Mouse (Mus musculus) liver, embryonic 14.5 days (tissue): ENCODE data around the gene Zfp865. TPM values are rescaled to one million over a fixed set of nuclear protein-coding genes. Genes with fewer than 3 reads are reported as not detected.

ENCODE experiments used
- ATAC-seq: fragments of 200-750 bp; cut with Nextera tagmentation; 2 replicates; pipeline ENCODE4 v1.8.0; 2017; ENCODE audit warnings: moderate number of reproducible peaks, mild to moderate bottlenecking, moderate library complexity; ENCODE audit not compliant: insufficient read depth
- DNase-seq, 3 experiments: peaks; one replicate each; pipeline ENCODE4 v3.0.0-alpha.2; 2012 to 2013; ENCODE audit warnings: low read depth in 3 of 3, low spot score in 3 of 3
- H3K27ac ChIP-seq: fragments of 300-500 bp; sonication (generic); 2 replicates; pipeline ENCODE4 v1.5.1; 2014; ENCODE audit warnings: moderate library complexity, mild to moderate bottlenecking, control low read depth, inconsistent platforms
- H3K27me3 ChIP-seq: fragments of 300-500 bp; sonication (generic); 2 replicates; pipeline ENCODE4 v1.6.1; 2014; ENCODE audit warnings: mild to moderate bottlenecking, low read length, moderate library complexity; ENCODE audit not compliant: control insufficient read depth, insufficient read depth
- H3K36me3 ChIP-seq: fragments of 300-500 bp; sonication (generic); replicated peaks from 2 replicates; pipeline ENCODE4 v1.6.1; 2014; ENCODE audit warnings: low read depth; ENCODE audit not compliant: control insufficient read depth, insufficient read depth
- H3K4me1 ChIP-seq, 2 experiments: fragments of 200-500 bp in 1 of 2; fragments of 300-500 bp in 1 of 2; sonication (generic) in 1 of 2; replicated peaks; 2 replicates each; pipeline ENCODE4 v1.6.1; 2012 to 2014; ENCODE audit warnings: antibody characterized with exemption in 1 of 2, inconsistent platforms in 1 of 2, low read length in 1 of 2; ENCODE audit not compliant: control insufficient read depth in 2 of 2, insufficient read depth in 2 of 2
- H3K4me2 ChIP-seq: fragments of 300-500 bp; sonication (generic); 2 replicates; pipeline ENCODE4 v1.6.1; 2014; ENCODE audit warnings: low read depth, mild to moderate bottlenecking, control low read depth, moderate library complexity
- H3K4me3 ChIP-seq, 2 experiments: fragments of 200-500 bp in 1 of 2; fragments of 300-500 bp in 1 of 2; sonication (generic) in 1 of 2; 2 replicates each; pipeline ENCODE4 v1.5.1; 2012 to 2014; ENCODE audit warnings: low read depth in 2 of 2, low read length in 2 of 2, mild to moderate bottlenecking in 2 of 2, control low read depth in 1 of 2, inconsistent platforms in 1 of 2, moderate library complexity in 1 of 2; ENCODE audit not compliant: insufficient read depth in 1 of 2
- H3K9ac ChIP-seq: fragments of 300-500 bp; sonication (generic); replicated peaks from 2 replicates; pipeline ENCODE4 v1.6.1; 2014; ENCODE audit warnings: mild to moderate bottlenecking, control low read depth, moderate library complexity
- H3K9me3 ChIP-seq: fragments of 300-500 bp; sonication (generic); 2 replicates; pipeline ENCODE4 v1.6.1; 2016; ENCODE audit warnings: low read length, mixed read lengths; ENCODE audit not compliant: control insufficient read depth
- CTCF ChIP-seq: IDR thresholded peaks from 2 replicates; pipeline ENCODE4 v1.5.1; 2016; ENCODE audit warnings: antibody characterized with exemption, low read depth, control low read depth
- EP300 ChIP-seq: IDR thresholded peaks from 2 replicates; pipeline ENCODE4 v1.6.1; 2016; ENCODE audit warnings: antibody characterized with exemption, low read depth
- WGBS: fragments of 180-500 bp; shearing (Covaris S2); extraction: QIAGEN DNeasy Blood & Tissue Kit; methylation state at CpG from one replicate; pipeline ENCODE4 v1.1.7; 2014; ENCODE audit not compliant: insufficient replicate concordance; 5-methylcytosine and 5-hydroxymethylcytosine counted together
- polyA plus RNA-seq, 2 experiments: library from polyadenylated mRNA; depleted of rRNA in 1 of 2; stranded (reverse) in 1 of 2; unstranded in 1 of 2; fragments of >200 nt; fragmentation: Nextera tagmentation in 1 of 2; extraction: Ambion mirVana in 1 of 2; gene quantifications; 2 replicates each; pipeline versions ENCODE4 v1.2.1 to v1.2.3; 2012 to 2014

Zfp865 gene
- polyA plus RNA-seq, 2 experiments: 0.98 to 6.4 TPM

DNA sequence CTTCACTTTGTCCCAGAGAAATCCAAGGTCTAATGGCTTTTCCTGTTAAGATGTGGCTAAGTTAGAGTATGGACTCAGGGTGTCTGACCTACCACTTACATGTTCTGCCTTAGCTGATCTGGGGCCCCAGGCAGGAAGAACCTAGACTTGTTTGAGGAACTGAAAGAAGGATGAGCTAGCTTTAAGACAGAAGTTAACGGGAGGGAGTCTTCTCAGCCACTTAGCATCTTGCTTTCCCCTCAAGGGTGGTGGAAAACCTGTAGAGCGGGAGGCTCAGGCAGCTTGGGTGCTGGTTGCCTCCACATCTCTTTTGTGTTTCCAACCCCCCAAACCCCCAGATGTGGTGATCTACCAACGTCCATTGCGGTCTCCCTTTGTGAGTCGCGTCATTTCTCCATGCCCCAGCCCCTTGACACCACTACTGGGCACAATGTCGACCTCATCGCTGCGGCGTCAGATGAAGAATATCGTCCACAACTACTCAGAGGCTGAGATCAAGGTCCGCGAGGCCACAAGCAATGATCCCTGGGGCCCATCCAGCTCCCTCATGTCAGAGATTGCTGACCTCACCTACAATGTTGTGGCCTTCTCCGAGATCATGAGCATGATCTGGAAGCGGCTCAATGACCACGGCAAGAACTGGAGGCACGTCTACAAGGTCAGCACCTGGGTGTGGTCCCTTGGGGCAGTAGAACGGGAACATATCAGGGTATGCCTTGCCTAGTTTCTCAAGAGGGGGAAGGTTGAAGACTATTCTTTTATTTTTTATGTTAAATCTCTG lies 63.3 kb downstream of the Zfp865 start:
- H3K4me1 ChIP-seq: peaks cover 8 to 20% of the 10 kb centered on the region in 2 experiments
- H3K9me3 ChIP-seq: no peaks in the 10 kb centered on the region
- H3K27me3 ChIP-seq: no peaks in the 10 kb centered on the region
- H3K36me3 ChIP-seq: peaks cover 56% of the 10 kb centered on the region
- ATAC-seq: no peak
- WGBS: 81% methylated on average over 18 of the region's 18 CpGs
- H3K9ac ChIP-seq: peak overlapping the region; percentile 31; the same call in 1 of the 2 replicates
- DNase-seq: no peak
- TF ChIP-seq EP300: no peak
- TF ChIP-seq CTCF: no peak
- H3K27ac ChIP-seq: no peak overlapping the region; the same call in 1 of the 2 replicates
- H3K4me2 ChIP-seq: peak overlapping the region; percentile 92
- 0 out of 4 replicates have a peak overlapping the region, but pooled peaks of 1 of the 2 experiments have one; percentile 12 for H3K4me3 ChIP-seq

GRCm38 (mm10) chr7:5085512-5085911 lies 65.3 kb downstream of the Zfp865 start:
- Histone ChIP-seq H3K27me3 (no peaks in the 10 kb centered on the region), H3K9ac (no peak overlapping the region), H3K4me3 (no peak overlapping the region), H3K27ac (no peak overlapping the region), H3K9me3 (no peaks in the 10 kb centered on the region), H3K4me2 (no peak overlapping the region), H3K36me3 (peaks cover 66% of the 10 kb centered on the region), H3K4me1 (peaks cover 8 to 20% of the 10 kb centered on the region in 2 experiments)
- no peak for DNase-seq
- no peak for ATAC-seq
- 38% methylated on average over 1 of the region's 1 CpGs for WGBS
- no peak for TF ChIP-seq CTCF
- TF ChIP-seq EP300: no peak

Other genes with a start within 250 kb of the Zfp865 start
- gene Fam71e2, start 249.1 kb upstream of the Zfp865 start, polyA plus RNA-seq (2012; rRNA removed): not detected in 2 replicates
- gene Fam71e2, start 249.1 kb upstream of the Zfp865 start, polyA plus RNA-seq (2014; fragmentation: Nextera tagmentation; extraction: Ambion mirVana): not detected in 2 replicates
- 0.03 and 0.09 TPM in 2 replicates for gene Il11, start 237.5 kb upstream of the Zfp865 start, polyA plus RNA-seq (2012; rRNA removed)
- gene Il11, start 237.5 kb upstream of the Zfp865 start, polyA plus RNA-seq (2014; fragmentation: Nextera tagmentation; extraction: Ambion mirVana): not detected in 2 replicates
- not detected in 2 replicates for gene Tmem190, start 237.4 kb upstream of the Zfp865 start, polyA plus RNA-seq (2012; rRNA removed)
- gene Tmem190, start 237.4 kb upstream of the Zfp865 start, polyA plus RNA-seq (2014; fragmentation: Nextera tagmentation; extraction: Ambion mirVana): not detected in 2 replicates
- 7.5 and 8.2 TPM in 2 replicates for gene Tmem238, start 230.7 kb upstream of the Zfp865 start, polyA plus RNA-seq (2012; rRNA removed)
- 5.4 and 5.8 TPM in 2 replicates for gene Tmem238, start 230.7 kb upstream of the Zfp865 start, polyA plus RNA-seq (2014; fragmentation: Nextera tagmentation; extraction: Ambion mirVana)
- gene Rpl28, start 227.5 kb upstream of the Zfp865 start, polyA plus RNA-seq (2012; rRNA removed): 237 and 307 TPM in 2 replicates
- gene Rpl28, start 227.5 kb upstream of the Zfp865 start, polyA plus RNA-seq (2014; fragmentation: Nextera tagmentation; extraction: Ambion mirVana): 185 and 186 TPM in 2 replicates
- 186 and 265 TPM in 2 replicates for gene Ube2s, start 207.8 kb upstream of the Zfp865 start, polyA plus RNA-seq (2012; rRNA removed)
- gene Ube2s, start 207.8 kb upstream of the Zfp865 start, polyA plus RNA-seq (2014; fragmentation: Nextera tagmentation; extraction: Ambion mirVana): 295 and 316 TPM in 2 replicates
- 0.01 and 0.14 TPM in 2 replicates for gene Shisa7, start 175.7 kb upstream of the Zfp865 start, polyA plus RNA-seq (2012; rRNA removed)
- not detected in 2 replicates for gene Shisa7, start 175.7 kb upstream of the Zfp865 start, polyA plus RNA-seq (2014; fragmentation: Nextera tagmentation; extraction: Ambion mirVana)
- gene Isoc2b, start 150.1 kb upstream of the Zfp865 start, polyA plus RNA-seq (2012; rRNA removed): 1.6 and 2.4 TPM in 2 replicates
- gene Isoc2b, start 150.1 kb upstream of the Zfp865 start, polyA plus RNA-seq (2014; fragmentation: Nextera tagmentation; extraction: Ambion mirVana): 2.8 and 3.8 TPM in 2 replicates
- gene Isoc2a, start 143.2 kb upstream of the Zfp865 start, polyA plus RNA-seq (2012; rRNA removed): 6.6 and 6.7 TPM in 2 replicates
- 0.56 and 0.86 TPM in 2 replicates for gene Isoc2a, start 143.2 kb upstream of the Zfp865 start, polyA plus RNA-seq (2014; fragmentation: Nextera tagmentation; extraction: Ambion mirVana)
- gene Gm36210, start 113.9 kb upstream of the Zfp865 start, polyA plus RNA-seq (2012; rRNA removed): 0.02 TPM in 1 of 2 replicates, not detected in the other
- not detected in 2 replicates for gene Gm36210, start 113.9 kb upstream of the Zfp865 start, polyA plus RNA-seq (2014; fragmentation: Nextera tagmentation; extraction: Ambion mirVana)
- 2.9 and 3.7 TPM in 2 replicates for gene Zfp628, start 105.2 kb upstream of the Zfp865 start, polyA plus RNA-seq (2012; rRNA removed)
- gene Zfp628, start 105.2 kb upstream of the Zfp865 start, polyA plus RNA-seq (2014; fragmentation: Nextera tagmentation; extraction: Ambion mirVana): 1.5 and 1.6 TPM in 2 replicates
- gene Nat14, start 98.3 kb upstream of the Zfp865 start, polyA plus RNA-seq (2012; rRNA removed): 0.38 and 0.39 TPM in 2 replicates
- 0.10 and 0.11 TPM in 2 replicates for gene Nat14, start 98.3 kb upstream of the Zfp865 start, polyA plus RNA-seq (2014; fragmentation: Nextera tagmentation; extraction: Ambion mirVana)
- 0.12 and 0.14 TPM in 2 replicates for gene Ssc5d, start 94.6 kb upstream of the Zfp865 start, polyA plus RNA-seq (2012; rRNA removed)
- gene Ssc5d, start 94.6 kb upstream of the Zfp865 start, polyA plus RNA-seq (2014; fragmentation: Nextera tagmentation; extraction: Ambion mirVana): 0.03 and 0.09 TPM in 2 replicates
- gene Sbk2, start 56.0 kb upstream of the Zfp865 start, polyA plus RNA-seq (2012; rRNA removed): 0.01 and 0.02 TPM in 2 replicates
- not detected in 2 replicates for gene Sbk2, start 56.0 kb upstream of the Zfp865 start, polyA plus RNA-seq (2014; fragmentation: Nextera tagmentation; extraction: Ambion mirVana)
- not detected in 2 replicates for gene Sbk3, start 49.2 kb upstream of the Zfp865 start, polyA plus RNA-seq (2012; rRNA removed)
- gene Sbk3, start 49.2 kb upstream of the Zfp865 start, polyA plus RNA-seq (2014; fragmentation: Nextera tagmentation; extraction: Ambion mirVana): not detected in 2 replicates
- gene Zfp579, start 24.2 kb upstream of the Zfp865 start, polyA plus RNA-seq (2012; rRNA removed): 6.7 and 11.2 TPM in 2 replicates
- gene Zfp579, start 24.2 kb upstream of the Zfp865 start, polyA plus RNA-seq (2014; fragmentation: Nextera tagmentation; extraction: Ambion mirVana): 2.8 and 4.0 TPM in 2 replicates
- 9.1 and 9.5 TPM in 2 replicates for gene Zfp524, start 6.0 kb upstream of the Zfp865 start, polyA plus RNA-seq (2012; rRNA removed)
- 8.9 TPM in 2 replicates for gene Zfp524, start 6.0 kb upstream of the Zfp865 start, polyA plus RNA-seq (2014; fragmentation: Nextera tagmentation; extraction: Ambion mirVana)
- 12.1 and 14.1 TPM in 2 replicates for gene Fiz1, start 5.7 kb upstream of the Zfp865 start, polyA plus RNA-seq (2012; rRNA removed)
- gene Fiz1, start 5.7 kb upstream of the Zfp865 start, polyA plus RNA-seq (2014; fragmentation: Nextera tagmentation; extraction: Ambion mirVana): 10.7 and 13.2 TPM in 2 replicates
- gene Gm44973, start 4.9 kb upstream of the Zfp865 start, polyA plus RNA-seq (2012; rRNA removed): 0.03 and 0.10 TPM in 2 replicates
- gene Gm44973, start 4.9 kb upstream of the Zfp865 start, polyA plus RNA-seq (2014; fragmentation: Nextera tagmentation; extraction: Ambion mirVana): 1.6 and 1.9 TPM in 2 replicates
- gene Ccdc106, start 177 bp downstream of the Zfp865 start, polyA plus RNA-seq (2012; rRNA removed): 0.49 and 0.64 TPM in 2 replicates
- 0.24 and 0.35 TPM in 2 replicates for gene Ccdc106, start 177 bp downstream of the Zfp865 start, polyA plus RNA-seq (2014; fragmentation: Nextera tagmentation; extraction: Ambion mirVana)
- not detected in 2 replicates for gene 4632433K11Rik, start 13.7 kb downstream of the Zfp865 start, polyA plus RNA-seq (2012; rRNA removed)
- not detected in 2 replicates for gene 4632433K11Rik, start 13.7 kb downstream of the Zfp865 start, polyA plus RNA-seq (2014; fragmentation: Nextera tagmentation; extraction: Ambion mirVana)
- 0.90 and 0.96 TPM in 2 replicates for gene Zfp784, start 18.1 kb downstream of the Zfp865 start, polyA plus RNA-seq (2012; rRNA removed)
- 0.86 and 1.0 TPM in 2 replicates for gene Zfp784, start 18.1 kb downstream of the Zfp865 start, polyA plus RNA-seq (2014; fragmentation: Nextera tagmentation; extraction: Ambion mirVana)
- gene Zfp580, start 31.2 kb downstream of the Zfp865 start, polyA plus RNA-seq (2012; rRNA removed): 1.4 and 1.7 TPM in 2 replicates
- 1.6 and 1.8 TPM in 2 replicates for gene Zfp580, start 31.2 kb downstream of the Zfp865 start, polyA plus RNA-seq (2014; fragmentation: Nextera tagmentation; extraction: Ambion mirVana)
- gene U2af2, start 41.8 kb downstream of the Zfp865 start, polyA plus RNA-seq (2012; rRNA removed): 110 and 132 TPM in 2 replicates
- 52.2 and 60.2 TPM in 2 replicates for gene U2af2, start 41.8 kb downstream of the Zfp865 start, polyA plus RNA-seq (2014; fragmentation: Nextera tagmentation; extraction: Ambion mirVana)
- 54.4 and 57.5 TPM in 2 replicates for gene Epn1, start 59.9 kb downstream of the Zfp865 start, polyA plus RNA-seq (2012; rRNA removed)
- gene Epn1, start 59.9 kb downstream of the Zfp865 start, polyA plus RNA-seq (2014; fragmentation: Nextera tagmentation; extraction: Ambion mirVana): 45.4 and 56.7 TPM in 2 replicates
- not detected in 2 replicates for gene Rfpl4, start 96.6 kb downstream of the Zfp865 start, polyA plus RNA-seq (2012; rRNA removed)
- not detected in 2 replicates for gene Rfpl4, start 96.6 kb downstream of the Zfp865 start, polyA plus RNA-seq (2014; fragmentation: Nextera tagmentation; extraction: Ambion mirVana)
- 0.08 and 0.28 TPM in 2 replicates for gene Rasl2-9, start 105.6 kb downstream of the Zfp865 start, polyA plus RNA-seq (2012; rRNA removed)
- gene Rasl2-9, start 105.6 kb downstream of the Zfp865 start, polyA plus RNA-seq (2014; fragmentation: Nextera tagmentation; extraction: Ambion mirVana): 0.28 and 0.38 TPM in 2 replicates
- not detected in 2 replicates for gene Vmn1r55, start 129.3 kb downstream of the Zfp865 start, polyA plus RNA-seq (2012; rRNA removed)
- gene Vmn1r55, start 129.3 kb downstream of the Zfp865 start, polyA plus RNA-seq (2014; fragmentation: Nextera tagmentation; extraction: Ambion mirVana): not detected in 2 replicates
- gene Vmn1r56, start 176.4 kb downstream of the Zfp865 start, polyA plus RNA-seq (2012; rRNA removed): not detected in 2 replicates
- gene Vmn1r56, start 176.4 kb downstream of the Zfp865 start, polyA plus RNA-seq (2014; fragmentation: Nextera tagmentation; extraction: Ambion mirVana): not detected in 2 replicates
- gene Vmn1r57, start 198.1 kb downstream of the Zfp865 start, polyA plus RNA-seq (2012; rRNA removed): not detected in 2 replicates
- not detected in 2 replicates for gene Vmn1r57, start 198.1 kb downstream of the Zfp865 start, polyA plus RNA-seq (2014; fragmentation: Nextera tagmentation; extraction: Ambion mirVana)